Mouse (Mus musculus) neutrophil, adult 5-6 weeks (primary cell): ENCODE data around the gene Midn. TPM values are rescaled to one million over a fixed set of nuclear protein-coding genes. Genes with fewer than 3 reads are reported as not detected.
"Not testable (repeated sequence)": the region's sequence is repeated elsewhere in the genome, so short reads cannot be mapped to it uniquely, and the experiment has no call there.

Source experiments
- ATAC-seq: fragments of 151-379, 151-347 bp; 2 replicates; pipeline ENCODE4 v1.8.0; 2017; ENCODE audit warnings: mild to moderate bottlenecking, moderate TSS enrichment; ENCODE audit not compliant: insufficient number of reproducible peaks, poor library complexity, low FRiP score, severe bottlenecking; ENCODE audit errors: extremely low read depth
- total RNA-seq: library from RNA; stranded (forward); fragments of 200-1000 nt; gene quantifications from 2 replicates; pipeline ENCODE4 v1.2.3, GENCODE M21; 2017

Gene Midn
- total RNA-seq, 1 experiment from 2014 or later = 126 TPM

GRCm38 (mm10) chr10:80165392-80166128 lies 17.5 kb downstream of the Midn start, which contains the start of gene Cirbp:
TSS of gene Cirbp (plus strand) at chr10:80165985.
- ATAC-seq = no peak

- ATAC-seq = not testable (repeated sequence)
Measured at GRCm38 (mm10) chr10:80166136-80166535, 18.1 kb downstream of the Midn start.

- ATAC-seq = peak; percentile 75
Measured at GRCm38 (mm10) chr10:80167460-80168037, 19.5 kb downstream of the Midn start.

DNA sequence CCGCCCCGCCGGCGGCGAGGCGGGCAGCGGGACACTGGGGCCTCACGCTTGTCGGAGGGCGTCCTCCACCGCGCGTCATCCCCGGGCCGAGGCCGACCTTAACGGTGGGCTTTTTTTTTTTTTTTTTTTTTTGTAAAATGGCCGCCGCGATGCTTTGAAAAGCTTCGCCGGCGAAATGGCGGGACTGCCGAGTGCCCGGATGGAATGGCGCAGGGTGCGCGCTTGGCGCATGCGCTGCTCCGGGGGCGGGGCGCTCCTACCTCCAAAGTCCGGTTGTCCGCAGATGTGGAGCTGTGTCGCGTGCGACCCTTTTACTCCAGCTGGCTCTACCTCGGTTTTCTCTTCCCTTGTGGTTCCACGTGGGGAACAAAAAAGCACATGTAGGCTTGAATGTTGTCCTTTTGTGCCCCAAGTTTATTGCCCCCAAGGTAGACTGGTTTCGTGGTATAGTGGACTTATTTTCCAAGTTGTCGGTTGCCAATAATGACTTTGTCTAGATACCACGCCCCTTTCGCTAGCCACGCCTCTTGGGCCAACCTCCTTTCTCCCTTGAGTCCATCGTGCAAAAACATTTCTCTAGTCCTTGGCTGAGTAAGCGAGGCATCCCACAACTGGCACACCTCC lies 20.1 kb downstream of the Midn start:
- peak; percentile 0; the same call in 1 of the 2 replicates for ATAC-seq

DNA sequence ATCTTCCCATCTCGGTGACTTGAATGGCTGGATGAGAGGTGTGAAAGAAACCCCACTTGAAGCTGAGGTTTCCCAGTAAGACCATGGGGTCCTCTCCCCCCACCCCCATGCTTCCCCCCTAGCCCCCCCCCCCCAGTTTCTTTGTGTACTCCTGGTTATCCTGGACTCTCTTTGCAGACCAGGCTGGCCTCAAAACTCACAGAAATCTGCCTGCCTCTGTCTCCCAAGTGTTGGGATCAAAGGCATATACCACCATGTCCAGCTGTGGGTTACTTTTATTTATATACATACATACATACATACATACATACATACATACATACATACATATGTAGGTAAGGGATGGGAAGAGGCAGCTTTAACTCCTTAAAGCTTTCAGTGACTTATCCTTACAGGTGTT lies 21.0 kb downstream of the Midn start:
- no peak for ATAC-seq

DNA sequence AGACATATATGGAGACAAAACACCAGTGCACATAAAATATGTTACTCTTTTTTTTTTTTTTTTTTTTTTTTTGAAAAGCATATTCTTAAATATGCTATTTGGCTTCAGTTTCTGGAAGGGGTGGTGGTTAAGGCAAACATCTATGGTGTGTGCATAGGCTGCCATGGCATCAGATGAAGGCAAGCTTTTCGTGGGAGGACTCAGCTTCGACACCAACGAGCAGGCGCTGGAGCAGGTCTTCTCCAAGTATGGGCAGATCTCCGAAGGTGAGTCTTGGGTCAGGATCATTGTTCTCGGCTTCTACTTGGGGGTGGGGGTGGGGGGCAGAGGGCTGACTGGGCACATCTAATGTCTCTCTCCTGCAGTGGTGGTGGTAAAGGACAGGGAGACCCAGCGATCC lies 21.6 kb downstream of the Midn start:
- no peak for ATAC-seq

- no peak for ATAC-seq
Measured at GRCm38 (mm10) chr10:80170052-80170451, 22.0 kb downstream of the Midn start.

- ATAC-seq = no peak
Measured at GRCm38 (mm10) chr10:80170601-80171021, 22.5 kb downstream of the Midn start.

DNA sequence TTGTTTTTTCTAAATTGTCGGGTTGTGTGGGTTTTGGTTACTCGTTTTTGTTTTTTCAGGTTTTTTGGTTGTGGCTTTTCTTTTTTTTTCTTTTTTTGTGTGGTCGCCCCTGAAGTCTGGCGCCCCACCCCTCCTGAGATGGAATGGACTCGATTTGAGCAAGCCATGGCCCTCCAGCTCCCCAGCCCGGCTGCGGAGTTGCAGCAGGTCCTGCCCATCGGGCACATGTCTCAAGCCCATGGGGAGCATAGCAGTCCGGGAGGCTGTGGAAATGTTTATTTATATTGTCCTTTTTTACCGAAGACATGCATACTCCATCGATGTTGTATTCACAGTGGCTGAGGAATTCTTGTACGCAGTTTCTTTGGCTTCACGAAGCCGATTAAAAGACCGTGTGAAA lies 23.2 kb downstream of the Midn start:
- ATAC-seq = no peak

GRCm38 (mm10) chr10:80171760-80172526 lies 23.9 kb downstream of the Midn start:
- ATAC-seq = no peak

GRCm38 (mm10) chr10:80172527-80173292 lies 24.6 kb downstream of the Midn start, which contains the start of gene 1600002K03Rik:
TSS of gene 1600002K03Rik (plus strand) at chr10:80172944.
- peak; percentile 79 for ATAC-seq

- ATAC-seq = no peak
Measured at GRCm38 (mm10) chr10:80173358-80173757, 25.3 kb downstream of the Midn start.

GRCm38 (mm10) chr10:80173955-80174640 lies 26.0 kb downstream of the Midn start:
- ATAC-seq = no peak

GRCm38 (mm10) chr10:80174705-80175104 lies 26.6 kb downstream of the Midn start:
- ATAC-seq = peak; percentile 13; the same call in 1 of the 2 replicates

- no peak for ATAC-seq
Measured at GRCm38 (mm10) chr10:80175536-80176269, 27.6 kb downstream of the Midn start.

- ATAC-seq = no peak
Measured at GRCm38 (mm10) chr10:80176270-80176834, 28.3 kb downstream of the Midn start.
